Mouse (Mus musculus) lung, postnatal 0 days (tissue): Measurements from ENCODE around the gene Strn3.

Experiments used
- CTCF ChIP-seq: IDR thresholded peaks from 2 replicates; pipeline ENCODE4 v1.5.1; 2016; ENCODE audit warnings: antibody characterized with exemption, mild to moderate bottlenecking
- EP300 ChIP-seq: IDR thresholded peaks from 2 replicates; pipeline ENCODE4 v1.6.1; 2016; ENCODE audit warnings: antibody characterized with exemption, mild to moderate bottlenecking, control low read depth

GRCm38 (mm10) chr12:51691845-51692632 is at the start of gene Strn3:
- TF ChIP-seq CTCF (no peak), EP300 (peak; percentile 88)
